Mouse (Mus musculus) embryonic facial prominence, embryonic 13.5 days (tissue): Measurements from ENCODE around the gene Adamts18. TPM values are rescaled to one million over a fixed set of nuclear protein-coding genes. Genes with fewer than 3 reads are reported as not detected.

ENCODE experiments used
- ATAC-seq: fragments of 200-750 bp; cut with Nextera tagmentation; 2 replicates; pipeline ENCODE4 v1.8.0; 2017; ENCODE audit warnings: low read depth; ENCODE audit not compliant: insufficient number of reproducible peaks, insufficient read depth, low FRiP score, low TSS enrichment
- H3K27ac ChIP-seq: fragments of 300-500 bp; sonication (generic); 2 replicates; pipeline ENCODE4 v1.5.1; 2015; ENCODE audit warnings: moderate library complexity, mild to moderate bottlenecking, inconsistent platforms
- H3K27me3 ChIP-seq: fragments of 300-500 bp; sonication (generic); 2 replicates; pipeline ENCODE4 v1.6.1; 2015; ENCODE audit warnings: mild to moderate bottlenecking, inconsistent platforms
- H3K36me3 ChIP-seq: fragments of 300-500 bp; sonication (generic); 2 replicates; pipeline ENCODE4 v1.6.1; 2015; ENCODE audit warnings: mild to moderate bottlenecking, inconsistent platforms
- H3K4me1 ChIP-seq: fragments of 300-500 bp; sonication (generic); 2 replicates; pipeline ENCODE4 v1.6.1; 2015; ENCODE audit warnings: inconsistent platforms
- H3K4me2 ChIP-seq: fragments of 300-500 bp; sonication (generic); 2 replicates; pipeline ENCODE4 v1.6.1; 2015; ENCODE audit warnings: moderate library complexity, mild to moderate bottlenecking, inconsistent platforms
- H3K4me3 ChIP-seq: fragments of 300-500 bp; sonication (generic); 2 replicates; pipeline ENCODE4 v1.5.1; 2015; ENCODE audit warnings: mild to moderate bottlenecking, inconsistent platforms
- H3K9ac ChIP-seq: fragments of 300-500 bp; sonication (generic); 2 replicates; pipeline ENCODE4 v1.6.1; 2015; ENCODE audit warnings: mild to moderate bottlenecking, inconsistent platforms
- H3K9me3 ChIP-seq: fragments of 300-500 bp; sonication (generic); 2 replicates; pipeline ENCODE4 v1.6.1; 2016; ENCODE audit warnings: inconsistent platforms
- WGBS: fragments of 180-500 bp; shearing (Covaris S2); methylation state at CpG from one replicate; pipeline ENCODE4 v1.1.7; 2015; ENCODE audit warnings: mixed read lengths; 5-methylcytosine and 5-hydroxymethylcytosine counted together
- polyA plus RNA-seq: library from polyadenylated mRNA; unstranded; fragments of >200 nt; fragmentation: Nextera tagmentation; extraction: Ambion mirVana; gene quantifications from 2 replicates; pipeline ENCODE4 v1.2.1, GENCODE M21; 2015

Gene Adamts18
- polyA plus RNA-seq, 1 experiment from 2014 or later: 8.7 TPM

DNA sequence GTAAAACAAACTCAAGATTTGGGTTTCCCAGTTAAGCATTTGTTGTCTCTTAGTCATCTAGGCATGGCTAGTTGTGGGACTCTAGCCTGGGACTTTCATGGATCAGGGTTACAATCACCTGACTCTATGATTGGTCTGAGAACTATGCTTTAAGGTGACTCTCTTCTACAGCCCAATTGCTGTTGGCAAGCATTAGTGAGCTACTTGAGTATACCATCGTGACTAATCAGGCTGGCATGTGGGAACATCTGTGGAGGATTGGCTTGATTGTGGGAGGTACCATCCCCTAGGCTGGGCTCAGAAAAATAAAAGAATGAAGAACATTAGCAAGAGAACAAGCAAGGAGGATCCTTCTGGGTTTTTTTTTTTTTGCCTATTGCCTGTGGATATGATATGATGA lies 171.7 kb downstream of the Adamts18 start:
- 0 out of 2 replicates have a peak, but pooled peaks cover 2% of the 10 kb centered on the region for H3K9me3 ChIP-seq
- 81% methylated on average over 1 of the region's 1 CpGs for WGBS

GRCm38 (mm10) chr8:113675281-113675680 lies 173.3 kb downstream of the Adamts18 start:
- H3K9ac ChIP-seq: no peak overlapping the region
- WGBS: 57% methylated on average over 2 of the region's 2 CpGs
- peaks cover 13% of the 10 kb centered on the region for H3K4me1 ChIP-seq
- H3K4me3 ChIP-seq: no peak overlapping the region
- H3K27me3 ChIP-seq: no peaks in the 10 kb centered on the region
- ATAC-seq: no peak
- H3K27ac ChIP-seq: no peak overlapping the region
- 0 out of 2 replicates have a peak, but pooled peaks cover 2% of the 10 kb centered on the region for H3K9me3 ChIP-seq
- no peaks in the 10 kb centered on the region for H3K36me3 ChIP-seq
- H3K4me2 ChIP-seq: no peak overlapping the region

More for the DNA sequence above, 171.7 kb downstream of the Adamts18 start:
- Histone ChIP-seq H3K4me3 (no peak overlapping the region), H3K27ac (no peak overlapping the region), H3K9ac (no peak overlapping the region), H3K4me2 (no peak overlapping the region), H3K36me3 (no peaks in the 10 kb centered on the region), H3K4me1 (peaks cover 13% of the 10 kb centered on the region), H3K27me3 (no peaks in the 10 kb centered on the region)
- no peak for ATAC-seq

DNA sequence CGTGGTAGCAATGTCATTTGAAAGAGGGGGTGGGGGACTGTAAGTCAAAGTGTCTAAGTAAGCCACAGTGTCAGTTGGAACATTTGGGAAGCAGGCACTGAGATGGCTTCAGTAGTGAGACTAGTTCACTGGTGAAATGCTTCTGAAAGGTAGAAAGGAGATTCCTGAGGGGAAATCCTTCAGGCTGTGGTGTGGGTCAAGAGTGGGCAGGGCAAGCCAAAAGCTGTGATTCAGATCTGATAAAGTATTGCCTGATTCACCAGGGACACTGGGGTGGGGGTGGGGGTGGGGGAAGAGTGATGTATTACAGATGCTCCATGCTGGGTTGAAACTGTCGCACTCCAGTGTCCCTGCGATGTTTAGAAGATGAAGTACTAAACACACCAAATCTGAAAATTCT lies 173.9 kb downstream of the Adamts18 start:
- no peak overlapping the region for H3K4me2 ChIP-seq
- WGBS: 71% methylated on average over 3 of the region's 3 CpGs
- peaks cover 14% of the 10 kb centered on the region for H3K4me1 ChIP-seq
- no peaks in the 10 kb centered on the region for H3K36me3 ChIP-seq
- H3K9ac ChIP-seq: no peak overlapping the region
- 0 out of 2 replicates have a peak, but pooled peaks cover 2% of the 10 kb centered on the region for H3K9me3 ChIP-seq
- H3K27ac ChIP-seq: no peak overlapping the region
- H3K27me3 ChIP-seq: no peaks in the 10 kb centered on the region
- no peak for ATAC-seq
- H3K4me3 ChIP-seq: no peak overlapping the region

DNA sequence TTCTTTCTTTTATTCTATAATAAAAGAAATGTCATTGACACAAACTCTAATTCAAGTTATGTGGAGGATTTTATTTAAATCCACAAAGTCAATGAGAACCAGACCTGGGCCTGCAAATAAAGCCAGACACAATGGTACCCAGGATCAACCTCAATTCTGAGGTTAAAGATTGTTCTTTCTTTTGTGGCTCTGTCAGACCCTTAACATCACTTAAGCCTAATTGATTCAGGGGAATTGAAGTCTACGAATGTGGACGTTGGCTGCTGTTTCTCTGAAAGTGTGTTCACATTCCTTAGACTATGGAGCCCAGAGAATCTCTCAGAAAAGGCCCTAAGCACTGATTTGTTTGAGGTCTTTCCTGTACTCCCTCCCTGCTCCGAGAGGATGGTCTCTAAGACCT lies 175.2 kb downstream of the Adamts18 start:
- Histone ChIP-seq H3K36me3 (no peaks in the 10 kb centered on the region), H3K27ac (no peak overlapping the region), H3K27me3 (no peaks in the 10 kb centered on the region), H3K9ac (no peak overlapping the region), H3K4me1 (peaks cover 15% of the 10 kb centered on the region), H3K9me3 (0 out of 2 replicates have a peak, but pooled peaks cover 2% of the 10 kb centered on the region), H3K4me3 (no peak overlapping the region), H3K4me2 (no peak overlapping the region)
- ATAC-seq: no peak
- 28% methylated on average over 3 of the region's 3 CpGs for WGBS

- Histone ChIP-seq H3K4me3 (no peak overlapping the region), H3K4me2 (no peak overlapping the region), H3K4me1 (peaks cover 15% of the 10 kb centered on the region), H3K9ac (no peak overlapping the region), H3K27ac (no peak overlapping the region), H3K9me3 (0 out of 2 replicates have a peak, but pooled peaks cover 2% of the 10 kb centered on the region), H3K27me3 (no peaks in the 10 kb centered on the region), H3K36me3 (no peaks in the 10 kb centered on the region)
- ATAC-seq: no peak
- 59% methylated on average over 11 of the region's 11 CpGs for WGBS
These were observed 175.8 kb downstream of the Adamts18 start for GRCm38 (mm10) chr8:113672599-113673255.

- Histone ChIP-seq H3K9ac (no peak overlapping the region), H3K4me1 (peaks cover 28% of the 10 kb centered on the region), H3K9me3 (no peaks in the 10 kb centered on the region), H3K4me2 (no peak overlapping the region), H3K4me3 (no peak overlapping the region), H3K27me3 (peaks cover 5% of the 10 kb centered on the region; the same call in 1 of the 2 replicates), H3K27ac (no peak overlapping the region), H3K36me3 (no peaks in the 10 kb centered on the region)
- WGBS: 83% methylated on average over 10 of the region's 10 CpGs
- ATAC-seq: no peak
These were observed 178.6 kb downstream of the Adamts18 start for GRCm38 (mm10) chr8:113669924-113670323.

GRCm38 (mm10) chr8:113666714-113667432 lies 181.7 kb downstream of the Adamts18 start:
- no peak overlapping the region for H3K4me3 ChIP-seq
- H3K4me1 ChIP-seq: peaks cover 18% of the 10 kb centered on the region
- no peak overlapping the region for H3K9ac ChIP-seq
- H3K27ac ChIP-seq: no peak overlapping the region
- 52% methylated on average over 16 of the region's 16 CpGs for WGBS
- H3K27me3 ChIP-seq: peaks cover 5% of the 10 kb centered on the region; the same call in 1 of the 2 replicates
- no peaks in the 10 kb centered on the region for H3K9me3 ChIP-seq
- no peaks in the 10 kb centered on the region for H3K36me3 ChIP-seq
- ATAC-seq: no peak
- no peak overlapping the region for H3K4me2 ChIP-seq

DNA sequence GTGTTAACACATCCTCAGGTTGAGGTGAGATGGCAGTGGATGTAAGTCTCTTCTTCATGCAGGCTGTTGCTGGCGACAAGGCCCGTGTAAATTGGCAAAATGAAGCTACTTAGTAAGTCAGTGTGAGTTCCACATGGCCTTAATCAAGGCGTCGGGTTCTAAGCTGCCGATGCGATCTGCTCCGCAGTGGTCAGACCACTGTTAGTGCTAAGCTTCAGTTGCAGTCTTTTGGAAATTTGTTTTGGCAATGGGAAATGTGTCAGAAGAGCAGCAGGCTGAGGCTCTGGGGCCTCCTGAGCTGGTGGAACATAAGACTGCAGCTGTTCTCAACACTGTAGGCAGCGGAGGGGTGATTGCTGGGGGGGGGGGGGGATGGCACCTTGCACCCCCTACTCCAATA lies 182.6 kb downstream of the Adamts18 start:
- Histone ChIP-seq H3K27ac (no peak overlapping the region), H3K4me2 (no peak overlapping the region), H3K9ac (no peak overlapping the region), H3K36me3 (no peaks in the 10 kb centered on the region), H3K27me3 (peaks cover 5% of the 10 kb centered on the region; the same call in 1 of the 2 replicates), H3K4me3 (no peak overlapping the region), H3K4me1 (peaks cover 18% of the 10 kb centered on the region), H3K9me3 (no peaks in the 10 kb centered on the region)
- ATAC-seq: no peak
- 55% methylated on average over 8 of the region's 8 CpGs for WGBS

- Histone ChIP-seq H3K27me3 (peaks cover 5% of the 10 kb centered on the region; the same call in 1 of the 2 replicates), H3K9ac (no peak overlapping the region), H3K36me3 (no peaks in the 10 kb centered on the region), H3K27ac (no peak overlapping the region), H3K4me1 (peaks cover 18% of the 10 kb centered on the region), H3K9me3 (no peaks in the 10 kb centered on the region), H3K4me2 (no peak overlapping the region), H3K4me3 (no peak overlapping the region)
- 69% methylated on average over 4 of the region's 4 CpGs for WGBS
- ATAC-seq: no peak
These were observed 183.5 kb downstream of the Adamts18 start for GRCm38 (mm10) chr8:113665036-113665435.

- no peaks in the 10 kb centered on the region for H3K9me3 ChIP-seq
- peaks cover 16% of the 10 kb centered on the region for H3K4me1 ChIP-seq
- no peak overlapping the region for H3K27ac ChIP-seq
- no peak overlapping the region for H3K4me2 ChIP-seq
- 4% methylated on average over 2 of the region's 2 CpGs for WGBS
- H3K9ac ChIP-seq: no peak overlapping the region
- ATAC-seq: no peak
- H3K36me3 ChIP-seq: no peaks in the 10 kb centered on the region
- no peak overlapping the region for H3K4me3 ChIP-seq
- H3K27me3 ChIP-seq: peaks cover 5% of the 10 kb centered on the region; the same call in 1 of the 2 replicates
These were observed 184.0 kb downstream of the Adamts18 start for GRCm38 (mm10) chr8:113664544-113664943.

GRCm38 (mm10) chr8:113660128-113660527 lies 188.4 kb downstream of the Adamts18 start:
- Histone ChIP-seq H3K9ac (no peak overlapping the region), H3K9me3 (no peaks in the 10 kb centered on the region), H3K27me3 (no peaks in the 10 kb centered on the region), H3K4me3 (no peak overlapping the region), H3K36me3 (no peaks in the 10 kb centered on the region), H3K4me1 (0 out of 2 replicates have a peak, but pooled peaks cover 4% of the 10 kb centered on the region), H3K4me2 (no peak overlapping the region), H3K27ac (no peak overlapping the region)
- WGBS: 80% methylated on average over 1 of the region's 1 CpGs
- ATAC-seq: no peak
